24 mouse cellular contexts compared by ENCODE assay signal in genomic region chr19:21611297-21611696, GRCm38 (mm10). TPM values are rescaled to one million over a fixed set of nuclear protein-coding genes. Genes with fewer than 3 reads are reported as not detected.
A peak's percentile ranks its signal among the peaks of the same experiment; 100 is the strongest.
DNase-seq lines count a peak whose midpoint lies in the region; ATAC-seq and TF ChIP-seq lines count a peak whose summit lies in the region.
"Had no signal": no experiment of that assay in that cellular context is flagged by ENCODE, and none has a peak within 500 bp of the region (broad histone marks: within the 10 kb centered on the region; RNA-seq: fewer than 3 reads in every experiment).

No protein-coding gene starts in this region.

- H3K36me3 ChIP-seq in lung, postnatal 0 days (ENCODE audit: insufficient read depth, low read length): no peaks in the 10 kb centered on the region
- no peaks in the 10 kb centered on the region for H3K36me3 ChIP-seq in midbrain, embryonic 12.5 days
- H3K36me3 ChIP-seq in midbrain, postnatal 0 days (ENCODE audit: insufficient read depth, low read length): no peaks in the 10 kb centered on the region
- no peaks in the 10 kb centered on the region; the same call in none of the 2 replicates for H3K36me3 ChIP-seq in spleen, adult 2 months (ENCODE audit: control insufficient read depth, insufficient read depth, low read length)
- H3K36me3 ChIP-seq: embryonic facial prominence, embryonic 10.5 days; embryonic facial prominence, embryonic 13.5 days; hindbrain, embryonic 12.5 days; hindbrain, embryonic 15.5 days had no signal

- TF ChIP-seq POLR2A in spleen, adult 2 months (IDR thresholded peaks at IDR 0.05; ENCODE audit: low read depth, low read length): no peak

- no peak overlapping the region for H3K9ac ChIP-seq in lung, postnatal 0 days (replicated peaks; ENCODE audit: low read depth)
- H3K9ac ChIP-seq in midbrain, embryonic 12.5 days (replicated peaks): no peak overlapping the region
- H3K9ac ChIP-seq in midbrain, postnatal 0 days (replicated peaks; ENCODE audit: low read length, poor library complexity, severe bottlenecking): no peak overlapping the region
- H3K9ac ChIP-seq: embryonic facial prominence, embryonic 13.5 days; forebrain, postnatal 0 days; hindbrain, embryonic 12.5 days; hindbrain, embryonic 15.5 days had no signal

- DNase-seq in lung, postnatal 0 days (ENCODE audit: low spot score): peak; percentile 36
- DNase-seq in lung, adult 18-20 months: no peak
- no peak for DNase-seq in midbrain, postnatal 0 days (ENCODE audit: low spot score)
- no peak for DNase-seq in spleen, adult 2 months (ENCODE audit: low read depth in 1 of 2, low spot score in 2 of 2)
- DNase-seq in spleen, postnatal 36 days (ENCODE audit: low spot score in 2 of 2): no peak
- DNase-seq: adrenal gland, postnatal 10 days; adrenal gland, postnatal 36 days; B cell, adult 2 months; cerebellum, adult 11 months; embryo, embryonic 11 days; forebrain, postnatal 0 days; gastrocnemius, adult 2 months; gastrocnemius, postnatal 14 days had no signal

- no peak overlapping the region for H3K4me2 ChIP-seq in lung, postnatal 0 days (replicated peaks; ENCODE audit: low read depth, low read length)
- no peak overlapping the region for H3K4me2 ChIP-seq in midbrain, embryonic 12.5 days (replicated peaks)
- H3K4me2 ChIP-seq in midbrain, postnatal 0 days (ENCODE audit: low read depth, low read length, poor library complexity, severe bottlenecking): no peak overlapping the region
- H3K4me2 ChIP-seq: embryonic facial prominence, embryonic 13.5 days; heart, embryonic 11.5 days; hindbrain, embryonic 12.5 days; hindbrain, embryonic 15.5 days had no signal

- 48% methylated on average over 6 of the region's 6 CpGs for WGBS in lung, postnatal 0 days
- WGBS in midbrain, embryonic 12.5 days: 15% methylated on average over 6 of the region's 6 CpGs
- WGBS in midbrain, postnatal 0 days: 22% methylated on average over 6 of the region's 6 CpGs
- WGBS in spleen, adult 2 months: 93% methylated on average over 6 of the region's 6 CpGs

- no peak for TF ChIP-seq CTCF in lung, postnatal 0 days (IDR thresholded peaks at IDR 0.05)
- no peak for TF ChIP-seq CTCF in midbrain, postnatal 0 days (IDR thresholded peaks at IDR 0.05)
- no peak for TF ChIP-seq CTCF in spleen, adult 2 months (IDR thresholded peaks at IDR 0.05; ENCODE audit: extremely low read depth, insufficient read depth, insufficient read length, insufficient replicate concordance)

- ATAC-seq in lung, postnatal 0 days: no peak
- peak; percentile 64 for ATAC-seq in midbrain, embryonic 12.5 days (ENCODE audit: low FRiP score, low read depth)
- ATAC-seq in midbrain, postnatal 0 days (ENCODE audit: low FRiP score): no peak
- ATAC-seq: forebrain, embryonic 14.5 days; forebrain, postnatal 0 days; Patski had no signal

- H3K27me3 ChIP-seq in lung, postnatal 0 days (replicated peaks; ENCODE audit: insufficient read depth, low read length): no peaks in the 10 kb centered on the region
- no peaks in the 10 kb centered on the region for H3K27me3 ChIP-seq in midbrain, embryonic 12.5 days
- H3K27me3 ChIP-seq in midbrain, postnatal 0 days (ENCODE audit: insufficient read depth, low read length): no peaks in the 10 kb centered on the region
- H3K27me3 ChIP-seq in spleen, adult 2 months (ENCODE audit: control insufficient read depth, insufficient read depth, low read length): no peaks in the 10 kb centered on the region
- H3K27me3 ChIP-seq: CH12.LX; embryonic facial prominence, embryonic 13.5 days; hindbrain, embryonic 12.5 days; hindbrain, embryonic 15.5 days; Patski had no signal

- H3K4me3 ChIP-seq in lung, postnatal 0 days (ENCODE audit: low read depth, low read length): no peak overlapping the region
- no peak overlapping the region for H3K4me3 ChIP-seq in midbrain, embryonic 12.5 days
- H3K4me3 ChIP-seq in midbrain, postnatal 0 days (ENCODE audit: low read depth, low read length): no peak overlapping the region
- no peak overlapping the region for H3K4me3 ChIP-seq in spleen, adult 2 months (ENCODE audit: extremely low read depth, insufficient read depth, insufficient read length)
- H3K4me3 ChIP-seq: embryonic facial prominence, embryonic 10.5 days; embryonic facial prominence, embryonic 13.5 days; erythroblast, embryonic 14.5 days; gastrocnemius, adult 2 months; hindbrain, embryonic 12.5 days; hindbrain, embryonic 15.5 days had no signal

- H3K9me3 ChIP-seq in lung, postnatal 0 days (ENCODE audit: low read length): no peaks in the 10 kb centered on the region
- no peaks in the 10 kb centered on the region for H3K9me3 ChIP-seq in midbrain, embryonic 12.5 days
- no peaks in the 10 kb centered on the region for H3K9me3 ChIP-seq in midbrain, postnatal 0 days (ENCODE audit: low read length)
- H3K9me3 ChIP-seq: embryonic facial prominence, embryonic 10.5 days; embryonic facial prominence, embryonic 13.5 days; G1E; hindbrain, embryonic 12.5 days; hindbrain, embryonic 15.5 days had no signal

- 0 out of 2 replicates have a peak, but pooled peaks cover 4% of the 10 kb centered on the region for H3K4me1 ChIP-seq in lung, postnatal 0 days (ENCODE audit: insufficient read depth, low read depth, low read length)
- H3K4me1 ChIP-seq in midbrain, embryonic 12.5 days: peaks cover 11% of the 10 kb centered on the region
- H3K4me1 ChIP-seq in midbrain, postnatal 0 days (ENCODE audit: insufficient read depth, low read length): 0 out of 2 replicates have a peak, but pooled peaks cover 5% of the 10 kb centered on the region
- peaks cover 5% of the 10 kb centered on the region; the same call in 1 of the 2 replicates for H3K4me1 ChIP-seq in spleen, adult 2 months (ENCODE audit: control insufficient read depth, insufficient read depth, insufficient read length)
- H3K4me1 ChIP-seq: embryonic facial prominence, embryonic 13.5 days; hindbrain, embryonic 12.5 days; hindbrain, embryonic 15.5 days had no signal

- no peak for TF ChIP-seq EP300 in lung, postnatal 0 days (IDR thresholded peaks at IDR 0.05)

- no peak overlapping the region for H3K27ac ChIP-seq in lung, postnatal 0 days (ENCODE audit: low read length)
- H3K27ac ChIP-seq in midbrain, embryonic 12.5 days (replicated peaks): no peak overlapping the region
- no peak overlapping the region for H3K27ac ChIP-seq in midbrain, postnatal 0 days (ENCODE audit: low read depth, low read length)
- H3K27ac ChIP-seq in spleen, adult 2 months (ENCODE audit: insufficient read depth, low read length): peak overlapping the region; percentile 5; the same call in 1 of the 2 replicates
- H3K27ac ChIP-seq: embryonic facial prominence, embryonic 10.5 days; embryonic facial prominence, embryonic 13.5 days; gastrocnemius, adult 2 months; hindbrain, embryonic 12.5 days; hindbrain, embryonic 15.5 days had no signal

RNA-seq across cellular contexts. Expression of gene 1110059E24Rik, which starts 41.5 kb away (rescaled TPM):
- 44.3 and 47.4 TPM in 2 replicates for polyA plus RNA-seq in lung, postnatal 0 days (2015; fragmentation: Nextera tagmentation; extraction: Ambion mirVana)
- polyA plus RNA-seq in midbrain, embryonic 12.5 days (2016; fragmentation: Nextera tagmentation; extraction: Ambion mirVana): 55.1 and 62.8 TPM in 2 replicates
- 26.3 and 30.5 TPM in 2 replicates for total RNA-seq in midbrain, postnatal 0 days (2014; rRNA removed)
- 56.6 and 60.8 TPM in 2 replicates for polyA plus RNA-seq in midbrain, postnatal 0 days (2015; fragmentation: Nextera tagmentation; extraction: Ambion mirVana)
- polyA plus RNA-seq in spleen, adult 2 months (2012; rRNA removed): 3.8 and 4.3 TPM in 2 replicates

RNA-seq across cellular contexts. Expression of gene Abhd17b, which starts 41.7 kb away (rescaled TPM):
- 44.1 and 49.8 TPM in 2 replicates for polyA plus RNA-seq in lung, postnatal 0 days (2015; fragmentation: Nextera tagmentation; extraction: Ambion mirVana)
- polyA plus RNA-seq in midbrain, embryonic 12.5 days (2016; fragmentation: Nextera tagmentation; extraction: Ambion mirVana): 51.7 and 58.0 TPM in 2 replicates
- total RNA-seq in midbrain, postnatal 0 days (2014; rRNA removed): 63.4 and 64.0 TPM in 2 replicates
- 44.4 and 49.0 TPM in 2 replicates for polyA plus RNA-seq in midbrain, postnatal 0 days (2015; fragmentation: Nextera tagmentation; extraction: Ambion mirVana)
- 12.4 and 18.5 TPM in 2 replicates for polyA plus RNA-seq in spleen, adult 2 months (2012; rRNA removed)
